Mouse (Mus musculus) C2C12 (cell line): Measurements from ENCODE around the gene Cfl1.

ENCODE experiments used
- CTCF ChIP-seq: IDR thresholded peaks from one replicate; pipeline ENCODE4 v1.5.1; 2011; ENCODE audit not compliant: control insufficient read depth, insufficient read depth, insufficient read length
- MYOD1 ChIP-seq: IDR thresholded peaks from one replicate; pipeline ENCODE4 v1.6.1; 2011; ENCODE audit warnings: low read depth; ENCODE audit not compliant: control insufficient read depth, insufficient read length

DNA sequence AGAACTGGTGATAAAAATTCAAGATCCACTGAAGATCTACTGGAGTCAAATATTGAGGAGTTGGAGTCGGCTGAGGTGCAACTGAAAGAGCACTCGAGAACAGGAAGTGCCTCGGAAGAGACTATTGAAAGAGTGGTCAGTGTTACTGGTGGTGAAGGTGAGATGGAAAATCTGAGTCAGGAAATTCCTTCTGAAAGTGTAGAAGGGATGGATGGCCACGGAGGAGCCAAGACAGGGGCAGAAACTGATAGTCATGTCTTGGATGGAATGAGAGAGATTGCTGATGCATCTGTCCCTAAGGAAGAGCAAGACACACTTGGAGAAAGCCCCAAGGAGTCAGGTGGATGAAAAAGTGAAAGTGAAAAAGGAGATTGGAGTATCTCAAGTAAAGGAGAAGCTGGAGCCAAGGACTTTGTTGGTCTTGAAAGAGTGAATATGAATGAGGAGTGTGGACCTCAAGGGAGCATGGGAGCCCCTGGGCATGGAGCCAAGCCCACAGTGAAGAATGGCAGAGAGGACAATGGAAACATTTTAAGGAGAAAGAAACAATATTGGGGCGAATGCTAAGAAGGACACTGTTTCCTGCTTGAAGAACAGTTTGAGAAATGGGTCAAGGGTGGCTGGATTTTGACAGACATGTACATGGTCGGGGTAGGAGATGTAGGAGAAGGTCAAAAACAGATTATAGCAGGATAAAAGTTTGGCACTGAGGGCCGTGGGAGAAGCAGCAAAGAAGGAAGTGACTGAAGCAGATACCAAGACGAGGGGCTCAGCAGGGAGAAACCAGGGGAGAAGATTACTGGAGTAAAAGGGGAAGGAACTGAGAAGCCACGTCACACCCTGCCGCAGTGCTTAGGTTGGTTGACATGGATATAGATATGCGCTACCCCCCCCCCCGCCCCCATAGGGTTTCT lies 22.1 kb downstream of the Cfl1 start:
- TF ChIP-seq CTCF = no peak
- no peak for TF ChIP-seq MYOD1
